Mouse (Mus musculus): ENCODE results near the gene Olfr159.

Olfr159 gene

DNA sequence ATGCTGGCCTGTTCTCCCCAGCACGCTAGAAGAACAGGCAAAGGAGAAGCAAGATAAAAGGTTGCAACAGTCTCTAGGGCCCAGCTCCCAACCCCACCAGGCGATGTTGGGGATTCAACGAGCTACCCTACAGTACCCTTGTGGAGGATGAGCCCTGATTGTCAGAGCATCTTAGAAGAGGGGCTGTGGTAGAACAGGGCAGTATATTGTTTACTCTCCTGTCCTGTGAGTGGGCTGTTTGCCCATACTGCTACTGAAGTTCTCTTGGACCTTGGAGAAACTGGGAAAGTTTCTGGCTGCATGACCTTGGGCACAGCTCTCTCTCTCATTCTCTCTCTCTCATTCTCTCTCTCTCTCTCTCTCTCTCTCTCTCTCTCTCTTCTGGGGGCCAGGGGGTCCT, 41.7 kb downstream of the Olfr159 start:
- no peak for DNase-seq

DNA sequence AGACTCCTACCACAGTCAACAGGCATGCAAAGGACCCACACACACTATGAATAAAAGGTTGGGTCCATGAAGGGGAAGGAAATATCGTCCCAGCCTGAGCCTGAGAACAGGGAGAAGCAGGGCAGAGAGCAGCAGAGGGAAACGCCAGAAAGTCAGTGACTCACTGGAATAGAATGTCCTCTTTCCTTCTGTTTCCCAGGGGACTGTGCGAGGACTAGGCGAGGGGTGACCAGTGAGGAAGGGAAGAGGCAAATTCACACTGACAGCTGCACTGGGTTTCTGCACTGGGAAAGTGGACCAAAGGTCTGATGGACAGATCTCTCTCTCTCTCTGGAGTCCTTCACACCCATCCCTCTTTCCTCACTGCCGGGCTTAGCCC, 42.2 kb downstream of the Olfr159 start:
- peak; percentile 99 for DNase-seq

DNA sequence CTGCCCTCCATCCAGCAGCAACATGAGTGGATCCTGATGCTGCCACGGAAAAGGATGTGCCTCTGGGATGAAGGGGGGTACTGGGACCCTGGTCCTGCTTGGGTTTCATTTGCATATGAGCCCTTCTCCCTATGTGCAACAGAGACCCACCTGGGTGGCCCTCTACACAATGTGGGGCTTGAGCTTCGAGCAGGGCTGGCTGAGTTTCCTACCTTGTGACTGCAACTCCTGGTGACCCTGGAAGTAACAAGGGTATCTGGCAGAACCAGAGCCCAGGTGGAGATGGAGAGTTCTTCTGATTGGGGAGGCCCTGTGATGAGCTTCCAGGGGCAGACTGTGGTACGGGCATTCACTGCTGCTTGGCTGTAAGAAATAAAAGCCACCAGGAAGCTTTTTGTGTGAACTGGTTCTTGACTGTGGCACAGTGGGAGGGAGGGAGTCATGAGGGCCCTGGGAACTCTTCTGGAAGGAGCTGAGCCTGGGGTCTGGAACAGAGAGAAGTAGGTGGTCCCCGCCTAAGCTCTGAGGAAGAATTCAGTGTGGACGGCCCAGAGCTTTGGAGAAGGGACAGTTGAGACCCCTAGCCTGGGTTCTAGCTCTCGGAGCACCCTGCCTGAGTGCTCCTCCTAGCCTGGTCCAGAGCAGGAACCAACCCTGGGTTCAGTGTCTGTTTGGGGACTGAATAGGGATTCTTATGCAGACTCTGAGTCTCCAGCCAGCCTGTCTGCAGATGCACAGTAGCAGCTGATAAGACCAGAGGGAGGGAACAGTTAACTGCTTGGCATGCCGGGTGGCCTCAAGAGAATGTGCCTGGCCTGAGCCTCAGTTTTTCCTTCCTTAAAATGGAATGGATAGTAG, 42.9 kb downstream of the Olfr159 start:
- DNase-seq = peak; percentile 94

DNA sequence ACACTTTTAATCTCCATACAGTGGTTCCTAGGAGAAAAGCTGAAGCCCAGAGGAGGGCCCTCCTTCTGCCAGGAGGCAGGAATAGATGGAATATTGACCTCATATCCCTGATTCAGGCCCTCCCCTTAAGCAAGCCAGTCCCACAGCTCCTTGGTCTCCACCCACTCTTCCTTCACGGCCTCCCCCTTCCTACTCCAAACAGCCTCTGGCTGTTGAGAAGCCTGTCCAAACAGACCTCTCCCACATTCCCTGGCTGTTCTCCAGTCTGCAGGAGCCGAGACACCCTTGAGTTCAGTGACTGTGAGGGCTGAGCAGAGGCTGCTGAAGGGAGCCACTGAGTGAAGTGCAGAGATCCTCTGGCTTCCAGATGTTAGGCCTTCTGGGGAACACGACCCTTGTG, 43.8 kb downstream of the Olfr159 start, which contains the start of gene Hrct1:
Gene Hrct1 (plus strand): TSS at position 194 of the 400 bp plus-strand sequence.
- peak; percentile 100 for DNase-seq

DNA sequence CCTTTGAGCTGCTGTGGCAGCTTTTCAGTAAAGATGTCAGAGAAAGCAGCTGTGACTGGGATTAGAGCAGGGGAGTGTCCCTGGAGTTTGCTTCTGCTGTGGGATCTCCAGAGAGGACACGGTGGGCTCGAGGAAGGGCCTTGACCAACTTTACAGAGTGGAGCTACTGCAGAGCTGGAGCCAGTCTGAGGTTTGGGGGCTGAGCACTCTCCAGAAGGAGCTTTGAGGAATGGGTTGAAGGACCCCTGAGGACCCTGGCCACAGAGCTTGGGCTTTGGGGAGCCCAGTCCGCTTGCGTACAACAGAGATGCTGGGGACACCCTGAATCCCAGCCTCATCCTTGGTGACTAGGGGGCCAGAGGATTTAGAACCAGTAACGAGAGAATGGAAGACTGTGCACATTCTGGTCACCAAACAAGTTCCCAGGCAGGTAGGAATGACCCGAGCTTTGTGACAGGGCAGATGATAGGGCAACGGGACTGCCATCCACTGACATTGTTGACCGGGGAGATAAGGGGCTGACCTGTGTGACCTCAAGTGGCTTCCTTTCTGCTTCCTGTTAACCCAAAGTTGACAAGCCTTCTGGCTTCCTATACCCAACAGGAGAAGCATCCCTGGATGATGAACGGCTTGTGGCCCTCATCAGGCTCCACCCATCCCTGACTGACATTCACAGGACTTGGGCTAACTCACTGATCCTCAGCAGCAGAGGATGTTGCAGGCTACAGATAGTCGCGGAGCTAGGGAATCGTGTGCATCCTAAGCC, 44.4 kb downstream of the Olfr159 start:
- DNase-seq = peak; percentile 93

DNA sequence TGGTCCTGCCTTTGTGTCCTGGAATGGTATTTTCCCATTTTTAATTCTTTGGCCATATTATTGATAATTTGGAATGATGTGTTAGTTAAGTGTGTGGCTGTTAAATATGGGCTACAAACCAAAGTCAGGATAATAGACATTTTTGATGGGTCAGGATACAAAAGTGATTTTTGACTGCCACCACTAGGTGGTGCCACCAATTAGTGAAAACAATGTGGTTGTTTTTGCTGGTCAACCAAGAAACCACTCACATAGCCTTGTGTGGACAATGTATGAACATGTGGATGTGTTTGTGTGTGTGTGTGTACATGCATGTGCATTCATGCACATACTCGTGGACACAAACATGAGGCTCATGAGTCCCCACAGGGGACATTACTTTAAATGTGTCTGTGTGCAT, 46.0 kb downstream of the Olfr159 start:
- DNase-seq = no peak

DNA sequence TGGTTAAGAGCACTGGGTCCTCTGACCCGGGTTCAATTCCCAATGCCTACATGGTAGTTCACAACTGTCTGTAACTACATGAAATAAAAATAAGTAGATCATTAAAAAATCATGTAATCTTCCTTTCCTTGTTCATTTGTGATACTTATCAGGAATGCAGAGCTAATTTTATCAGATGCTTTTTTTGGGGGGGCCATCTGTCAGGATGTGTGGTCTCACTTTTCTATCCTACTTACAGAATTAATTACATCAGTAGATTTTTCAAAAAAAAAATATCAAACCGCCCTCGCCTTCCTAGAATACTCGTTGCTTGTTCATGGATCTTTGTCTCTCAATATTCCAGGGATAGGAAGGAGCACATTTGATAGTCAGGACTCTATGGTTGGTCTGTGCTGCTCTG, 48.6 kb downstream of the Olfr159 start:
- DNase-seq = no peak

DNA sequence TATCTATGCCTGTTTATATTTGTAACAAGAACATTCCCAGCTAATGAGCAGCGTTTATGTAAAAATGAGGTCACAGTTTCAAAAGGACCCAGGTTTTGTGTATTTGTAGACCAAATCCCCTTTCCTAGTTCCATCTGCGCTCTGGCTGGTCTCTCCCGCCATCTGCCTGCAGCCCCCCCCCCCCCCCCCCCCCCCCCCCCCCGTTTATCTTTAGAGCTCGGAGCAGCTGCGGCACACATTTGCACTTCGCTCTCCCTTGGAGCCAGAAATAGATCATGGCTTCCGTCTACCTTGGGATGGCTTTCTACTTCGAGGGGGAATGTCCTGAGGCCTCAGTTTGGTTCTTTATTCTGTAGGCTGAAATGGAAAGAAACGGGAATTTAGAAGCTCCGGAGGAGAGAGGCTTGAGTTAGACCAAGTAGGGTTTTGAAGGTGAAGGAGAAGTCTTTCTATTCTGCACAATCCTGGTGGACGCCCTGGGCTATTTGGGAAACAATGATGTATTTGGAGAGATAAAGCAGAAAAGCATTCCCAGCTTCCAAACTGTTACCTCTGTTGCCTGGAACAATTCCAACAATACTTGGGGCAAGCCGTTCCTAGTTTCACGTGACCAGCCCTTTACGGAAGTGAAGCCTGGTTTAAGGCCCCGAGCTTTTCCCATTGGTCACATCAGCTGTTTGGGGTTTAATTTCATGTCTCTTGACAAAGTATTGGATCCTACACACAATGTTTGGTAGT, 50.1 kb downstream of the Olfr159 start:
- DNase-seq = no peak
